Mouse (Mus musculus): ENCODE measurements around the gene Rab11fip4.

- TF ChIP-seq EP300 (IDR thresholded peaks at IDR 0.05; ENCODE audit: low read depth) = no peak
- no peak for TF ChIP-seq CTCF (IDR thresholded peaks at IDR 0.05; ENCODE audit: low read depth)
Measured at GRCm38 (mm10) chr11:79666544-79666943, 75.5 kb downstream of the Rab11fip4 start.
